Mouse (Mus musculus) thymus, postnatal 4 days (tissue): ENCODE results near the gene Prkar2a.
A peak's percentile ranks its signal among the peaks of the same experiment; 100 is the strongest.

ENCODE experiments used
- DNase-seq: peaks from one replicate; pipeline ENCODE4 v3.0.0; 2021

Gene Prkar2a

DNA sequence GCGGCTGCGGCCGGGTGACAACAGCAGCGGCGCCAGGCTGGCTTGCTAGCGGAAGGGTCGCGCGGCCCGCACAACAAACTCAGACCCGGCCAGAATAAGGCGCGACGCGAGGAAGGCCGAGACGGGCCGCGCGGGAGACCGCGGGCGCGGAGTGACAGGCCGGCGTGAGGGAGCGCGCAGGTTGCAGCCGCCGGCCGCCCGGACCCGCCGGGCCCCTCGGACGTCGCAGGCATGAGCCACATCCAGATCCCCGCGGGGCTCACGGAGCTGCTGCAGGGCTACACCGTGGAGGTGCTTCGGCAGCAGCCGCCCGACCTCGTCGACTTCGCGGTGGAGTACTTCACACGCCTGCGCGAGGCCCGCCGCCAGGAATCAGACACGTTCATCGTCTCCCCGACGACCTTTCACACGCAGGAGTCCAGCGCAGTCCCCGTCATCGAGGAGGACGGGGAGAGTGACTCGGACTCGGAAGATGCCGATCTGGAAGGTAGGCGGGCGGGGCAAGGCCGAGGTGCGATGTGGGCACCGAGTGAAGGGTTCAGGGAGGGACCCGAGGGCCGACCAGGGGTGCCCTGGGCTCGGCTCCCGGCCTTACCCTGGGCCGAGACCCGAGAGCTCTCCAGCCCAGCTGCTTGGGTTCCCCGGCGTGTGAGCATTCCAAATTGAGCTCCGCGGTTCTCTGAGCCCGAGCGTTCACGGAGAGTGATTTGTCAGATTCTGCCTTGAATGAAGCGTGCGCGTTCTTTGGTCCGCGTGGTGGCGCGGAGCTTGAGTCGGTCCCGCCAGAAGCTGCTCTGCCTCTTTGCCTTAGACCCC, 3.3 kb downstream of the Prkar2a start:
- DNase-seq = peak; percentile 70

DNA sequence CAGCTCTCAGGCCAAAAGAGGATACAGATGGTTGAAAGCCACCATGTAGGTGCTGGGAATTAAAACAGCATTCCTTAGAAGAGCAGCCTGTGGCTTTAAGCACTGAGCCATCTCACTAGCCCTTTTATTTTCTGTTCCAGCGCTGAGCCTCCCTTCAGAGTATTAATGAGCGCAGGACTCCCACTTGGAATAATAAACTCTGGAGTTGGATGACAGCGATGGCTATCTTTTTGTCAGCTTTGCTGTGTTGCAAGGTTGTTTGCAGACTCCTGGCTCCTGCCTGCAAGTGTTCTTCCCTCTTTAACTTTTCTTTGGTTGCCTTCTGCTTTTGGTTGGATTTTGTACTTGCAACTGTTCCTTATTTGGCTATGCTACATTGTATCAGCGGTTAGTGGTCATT, 4.8 kb downstream of the Prkar2a start:
- no peak for DNase-seq

- DNase-seq = no peak
These were observed 5.4 kb downstream of the Prkar2a start for GRCm38 (mm10) chr9:108694533-108694932.

DNA sequence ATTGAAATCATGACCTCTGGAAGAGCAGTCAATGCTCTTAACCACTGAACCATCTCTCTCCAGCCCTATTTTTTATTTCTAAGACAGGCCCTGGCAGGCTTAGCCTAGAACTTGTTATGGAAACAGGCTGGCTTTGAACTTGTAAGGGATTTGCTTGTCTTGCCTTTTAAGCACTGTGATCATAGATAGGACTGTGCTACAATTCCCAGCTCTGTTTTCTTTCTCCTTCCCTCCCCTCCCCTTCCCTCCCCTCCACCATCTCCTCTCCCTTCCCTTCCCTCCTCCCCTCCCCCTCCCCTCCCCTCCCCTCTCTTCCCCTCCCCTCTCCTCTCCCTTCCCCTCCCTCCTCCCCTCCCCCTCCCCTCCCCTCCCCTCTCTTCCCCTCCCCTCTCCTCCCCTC, 13.4 kb downstream of the Prkar2a start:
- no peak for DNase-seq

DNA sequence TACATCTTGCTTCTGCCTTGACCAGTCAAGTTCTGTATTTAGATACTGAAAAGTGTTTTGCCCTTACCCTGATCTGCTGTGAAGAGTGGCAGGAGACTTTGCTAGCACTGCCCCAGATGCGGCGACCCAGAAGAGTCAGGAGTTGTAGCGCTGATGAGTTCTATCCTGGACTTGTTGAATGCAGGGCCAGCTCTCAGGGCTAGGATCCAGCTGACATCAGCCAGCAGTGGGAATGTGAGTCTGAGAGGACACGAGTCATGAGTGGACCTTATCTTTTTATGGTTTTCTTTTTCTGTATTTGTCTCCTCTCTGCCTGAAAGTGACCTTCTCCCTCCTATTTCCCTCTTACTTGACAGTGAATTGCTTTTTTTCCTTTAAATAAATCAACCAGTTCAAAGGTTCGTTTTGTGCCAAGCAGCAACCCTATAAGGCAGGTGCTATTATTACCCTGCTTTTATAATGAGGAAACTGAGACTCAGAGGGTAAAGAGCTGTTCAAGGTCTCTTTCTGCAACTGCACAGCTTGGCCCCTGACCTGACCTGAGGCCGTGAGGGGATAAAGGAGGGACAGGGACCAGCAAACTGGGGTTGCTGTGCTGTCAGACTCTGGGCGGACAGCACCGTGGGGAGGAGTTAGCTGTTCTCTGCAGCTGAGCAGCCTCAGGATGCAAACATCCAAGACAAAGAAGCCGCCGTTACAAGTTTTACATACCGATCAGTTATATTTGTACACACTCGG, 14.4 kb downstream of the Prkar2a start:
- DNase-seq = no peak

DNA sequence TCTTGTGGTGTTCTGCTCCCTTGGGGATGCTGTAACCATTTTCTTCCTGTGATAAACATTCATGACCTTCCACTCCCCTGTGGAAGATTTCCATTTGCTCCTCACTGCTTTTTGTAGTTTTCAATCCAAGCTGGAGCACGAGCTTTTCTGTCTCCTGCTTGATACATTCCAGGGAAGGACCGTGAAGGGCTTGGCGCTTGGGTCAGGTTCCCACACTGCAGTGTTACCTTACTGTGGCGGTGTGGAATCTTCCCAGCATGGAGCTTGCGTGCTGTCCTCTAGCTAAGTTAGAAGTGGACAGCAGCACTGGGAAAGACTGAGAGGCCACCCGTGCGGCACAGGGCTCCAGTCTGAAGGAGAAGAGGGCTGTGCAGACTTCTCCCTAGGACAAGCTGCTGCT, 15.5 kb downstream of the Prkar2a start:
- DNase-seq = no peak

DNA sequence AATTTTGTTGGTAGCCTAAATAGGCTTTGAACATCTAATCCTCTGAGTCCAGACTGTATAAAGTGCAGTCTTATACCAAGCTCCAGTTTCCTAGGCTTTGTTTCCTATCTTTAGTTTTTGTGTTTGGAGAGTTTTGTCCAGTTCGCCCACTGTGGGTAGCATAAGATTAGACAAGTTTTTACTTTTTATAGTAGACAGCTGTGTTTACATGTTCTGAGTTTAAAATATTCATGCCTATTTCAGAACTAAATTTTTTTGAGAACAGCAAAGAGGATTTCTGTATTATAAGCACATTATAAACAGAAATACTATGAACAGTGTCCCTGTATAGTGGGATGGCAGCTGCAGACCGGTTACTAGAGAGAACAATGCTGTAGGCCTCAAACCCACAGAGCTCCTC, 18.1 kb downstream of the Prkar2a start:
- DNase-seq = no peak

DNA sequence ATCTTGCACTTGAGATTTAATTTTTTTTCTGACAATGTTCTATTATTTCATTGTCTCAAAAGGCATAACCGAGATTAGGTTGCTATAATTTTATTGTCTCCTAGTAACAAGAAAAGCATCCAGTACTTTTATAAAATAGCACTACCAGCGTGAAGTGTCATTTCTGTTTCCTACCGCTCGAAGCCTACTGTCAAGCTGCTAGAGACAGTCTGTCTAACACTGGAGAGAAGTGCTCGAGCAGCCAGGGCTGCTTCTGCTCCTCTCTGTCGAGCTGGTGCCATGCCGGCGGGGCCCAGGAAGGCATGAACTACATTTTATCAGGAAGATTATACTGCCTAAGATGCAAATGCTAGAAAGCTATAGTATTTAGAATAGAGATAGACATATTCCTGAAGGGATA, 19.7 kb downstream of the Prkar2a start:
- no peak for DNase-seq

DNA sequence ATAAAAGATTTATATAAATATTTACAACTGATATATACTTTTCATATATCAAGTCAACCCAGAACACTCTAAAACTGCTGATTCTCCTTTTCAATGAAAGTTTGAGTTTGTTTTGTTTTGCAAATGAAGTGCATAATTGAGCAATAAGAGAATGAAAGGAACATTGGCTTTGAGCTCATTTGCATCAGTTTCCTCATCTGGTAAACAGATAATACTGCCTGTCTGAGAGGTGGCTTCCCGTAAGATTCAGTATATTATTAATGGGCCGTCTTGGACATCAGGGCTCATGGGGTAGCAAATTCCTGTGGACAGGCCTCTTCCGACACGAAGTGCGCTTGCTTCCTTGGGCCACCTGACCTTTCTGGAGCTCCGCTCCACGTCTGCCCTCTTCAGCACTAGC, 21.7 kb downstream of the Prkar2a start:
- no peak for DNase-seq

DNA sequence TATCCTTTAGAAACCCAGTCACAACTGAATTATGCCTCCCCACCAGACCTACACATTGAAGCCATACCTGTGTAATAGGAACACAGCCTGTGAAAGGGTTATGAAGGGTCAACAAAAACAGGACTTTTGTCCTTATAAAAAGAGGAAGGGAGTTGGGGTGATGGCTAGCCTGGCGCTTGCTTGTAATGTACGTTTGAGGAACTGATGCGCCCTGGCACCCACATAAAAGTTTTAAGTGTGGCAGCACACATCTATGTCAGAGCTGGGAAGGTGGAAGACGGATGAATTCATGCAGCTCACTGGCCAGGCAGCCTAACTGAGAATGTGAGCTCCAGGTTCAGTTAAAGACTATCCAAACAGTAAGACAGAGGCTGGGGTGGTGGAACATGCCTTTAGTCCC, 27.1 kb downstream of the Prkar2a start:
- DNase-seq = no peak

GRCm38 (mm10) chr9:108723751-108724150, 34.6 kb downstream of the Prkar2a start:
- no peak for DNase-seq

- DNase-seq = no peak
These were observed 37.0 kb downstream of the Prkar2a start for GRCm38 (mm10) chr9:108726116-108726515.

DNA sequence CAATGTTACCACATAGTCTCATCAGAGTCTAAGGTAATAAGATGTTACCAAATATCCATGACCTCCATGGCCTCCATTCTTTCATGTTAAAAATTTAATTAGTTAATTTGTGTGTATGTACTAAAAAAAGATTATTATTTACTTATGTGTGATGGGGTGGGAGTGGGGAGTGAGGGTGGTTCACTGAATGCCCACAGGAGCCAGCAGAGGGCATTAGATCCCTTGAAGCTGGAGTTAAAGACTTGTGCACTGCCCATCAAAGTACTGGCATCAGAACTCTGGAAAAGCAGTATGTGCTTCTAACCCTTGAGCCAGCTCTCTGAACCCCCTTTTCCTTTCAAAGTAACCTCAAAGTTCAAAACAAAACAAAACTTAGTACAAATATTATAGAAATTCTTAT, 39.9 kb downstream of the Prkar2a start:
- no peak for DNase-seq

DNA sequence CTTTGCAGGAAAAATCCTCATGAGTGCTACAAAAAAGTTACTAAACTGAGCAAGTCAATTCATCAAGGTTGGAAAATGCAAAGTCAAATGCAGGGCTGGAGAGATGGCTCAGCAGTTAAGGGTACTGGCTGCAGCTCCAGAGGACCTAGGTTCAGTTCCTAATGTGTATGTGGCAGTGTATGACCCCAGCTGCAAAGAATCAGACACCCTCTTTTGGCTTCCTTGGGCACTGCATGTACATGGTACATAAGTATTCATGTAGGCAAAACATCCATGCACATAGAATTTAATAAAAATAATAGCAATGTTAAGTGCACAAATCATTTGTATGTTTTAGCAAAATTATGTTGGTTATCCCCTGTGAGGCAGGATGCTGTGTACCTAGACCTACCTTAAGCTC, 43.3 kb downstream of the Prkar2a start:
- peak; percentile 14 for DNase-seq

DNA sequence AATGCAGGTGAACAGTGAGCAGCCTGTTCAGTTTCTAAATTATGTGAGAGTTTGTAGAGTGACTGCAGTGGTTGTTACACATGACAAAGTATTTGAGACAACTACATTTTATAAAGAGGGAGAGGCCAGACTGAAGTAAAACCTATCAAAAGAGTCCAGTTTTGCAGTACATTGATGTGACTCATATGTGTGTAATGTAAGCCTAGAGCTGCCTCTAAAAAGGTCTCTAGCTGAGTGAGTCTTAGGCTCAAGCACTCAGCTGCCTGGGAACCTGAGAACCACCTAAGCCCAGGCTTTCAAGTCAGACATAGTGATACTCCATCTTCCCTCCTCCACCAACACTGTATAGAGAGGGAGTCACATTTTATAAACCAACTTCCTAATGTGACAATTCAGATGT, 45.5 kb downstream of the Prkar2a start:
- no peak for DNase-seq

- DNase-seq = no peak
These were observed 50.1 kb downstream of the Prkar2a start for GRCm38 (mm10) chr9:108739239-108739638.

- DNase-seq = no peak
These were observed 50.9 kb downstream of the Prkar2a start for GRCm38 (mm10) chr9:108740062-108740461.

DNA sequence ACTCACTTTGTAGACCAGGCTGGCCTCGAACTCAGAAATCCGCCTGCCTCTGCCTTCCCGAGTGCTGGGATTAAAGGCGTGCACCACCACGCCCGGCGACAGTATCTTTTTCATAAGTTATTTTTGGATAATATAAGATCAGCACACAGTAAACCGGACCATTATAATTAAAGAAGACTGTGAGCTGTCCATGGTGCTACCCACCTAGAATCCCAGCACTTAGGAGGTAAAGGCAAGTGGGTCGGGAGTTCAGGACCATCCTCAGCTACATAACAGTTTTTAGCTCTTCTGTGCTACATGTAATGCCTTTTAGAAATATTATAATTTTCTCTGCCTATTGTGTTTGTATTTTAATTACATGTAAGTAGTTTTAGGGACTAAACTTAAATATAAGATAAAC, 52.9 kb downstream of the Prkar2a start:
- no peak for DNase-seq

DNA sequence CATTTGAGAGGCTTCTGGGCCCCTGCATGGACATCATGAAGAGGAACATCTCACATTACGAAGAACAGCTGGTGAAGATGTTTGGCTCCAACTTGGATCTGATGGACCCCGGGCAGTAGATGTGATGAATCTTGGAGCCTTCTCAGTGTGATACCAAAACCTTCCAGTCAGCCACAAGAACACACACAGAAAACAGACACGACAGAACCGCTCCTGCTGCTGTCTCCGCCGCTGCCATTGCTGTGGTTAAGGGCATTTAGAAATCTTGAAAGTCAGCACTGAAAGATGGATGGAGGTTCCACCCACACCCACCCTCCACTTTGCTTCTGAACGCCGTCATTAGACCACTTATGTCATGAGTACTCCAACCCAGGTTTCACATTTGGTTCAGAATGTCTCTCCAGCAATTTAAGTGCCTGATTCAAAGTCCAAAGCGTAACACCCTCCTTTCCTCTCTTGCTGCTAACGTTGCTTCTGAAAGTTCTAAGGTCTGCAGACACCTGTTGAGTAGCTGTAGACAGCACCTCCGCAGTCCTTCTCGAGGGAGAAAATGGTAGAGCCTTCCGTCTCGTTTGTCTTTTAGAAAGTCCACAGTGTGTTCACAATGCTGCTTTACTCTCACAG, 57.9 kb downstream of the Prkar2a start:
- DNase-seq = no peak

GRCm38 (mm10) chr9:108747694-108748093, 58.6 kb downstream of the Prkar2a start:
- DNase-seq = no peak

DNA sequence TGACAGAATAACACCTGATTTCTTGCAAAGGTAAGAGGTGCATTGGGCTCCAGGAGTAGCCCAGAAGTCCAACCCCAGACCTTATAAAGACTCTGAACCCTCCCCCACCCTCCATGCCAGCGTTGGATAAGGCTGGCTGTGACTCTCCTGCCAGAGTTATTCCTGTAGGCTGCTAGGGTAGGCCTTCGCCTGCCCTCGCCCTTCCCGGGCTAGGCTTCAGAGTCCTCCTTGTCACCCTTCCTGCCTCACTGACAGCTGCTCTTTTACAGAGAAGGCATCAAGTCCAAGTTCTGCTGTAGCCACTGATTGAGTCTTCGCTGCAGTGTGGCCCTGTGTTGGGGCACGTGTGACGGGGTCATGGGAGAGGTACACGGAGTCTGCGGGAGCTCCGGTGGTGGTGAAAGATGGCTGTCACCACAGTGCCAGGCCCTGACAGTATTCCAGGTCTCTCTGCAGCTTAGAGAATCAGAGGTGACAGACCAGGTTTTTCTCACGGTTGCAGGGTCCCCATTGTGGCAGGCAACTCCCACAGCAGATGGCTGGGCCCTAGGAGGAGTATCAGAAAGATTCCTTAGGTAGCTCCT, 59.6 kb downstream of the Prkar2a start:
- DNase-seq = no peak

GRCm38 (mm10) chr9:108750616-108751015, 61.5 kb downstream of the Prkar2a start:
- no peak for DNase-seq

DNA sequence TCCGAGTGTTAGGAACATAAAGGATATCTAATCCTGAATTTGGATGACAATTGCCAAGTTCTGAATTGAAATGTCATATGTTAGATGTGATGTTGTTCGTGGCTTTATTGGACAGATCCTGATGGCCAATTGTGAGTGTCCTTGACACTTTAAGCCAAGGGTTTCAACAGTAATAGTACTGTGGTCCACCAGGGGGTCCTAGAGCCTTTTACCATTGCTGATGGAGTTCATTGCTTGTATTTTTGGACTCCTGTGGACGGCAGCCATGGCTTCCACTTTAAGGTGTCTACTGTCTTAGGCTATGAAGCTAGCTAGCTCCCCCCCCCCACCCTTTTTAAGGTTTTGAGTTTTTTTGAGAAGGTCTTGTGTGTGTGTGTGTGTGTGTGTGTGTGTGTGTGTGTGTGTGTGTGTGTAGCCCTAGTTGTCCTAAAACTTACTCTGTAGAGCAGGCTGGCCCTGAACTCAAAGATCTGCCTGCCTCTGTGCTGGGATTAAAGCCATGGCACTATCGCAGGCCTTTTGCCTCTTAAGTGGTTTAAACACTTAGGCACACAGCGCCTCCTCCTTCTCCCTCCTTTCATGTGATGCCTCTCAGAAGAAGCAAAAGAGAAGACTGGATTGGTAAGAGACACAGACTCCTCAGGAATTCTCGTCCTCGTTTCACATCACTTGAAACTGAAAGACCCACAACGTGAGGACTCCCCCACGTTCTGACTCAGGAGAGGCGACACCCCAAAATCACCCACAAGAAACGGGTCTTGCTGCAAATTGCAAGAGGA, 63.2 kb downstream of the Prkar2a start:
- no peak for DNase-seq
